In genomic region chr11:95687084-95687656, GRCm38 (mm10) we compare ENCODE assay signal across 8 mouse cellular contexts. TPM values are rescaled to one million over a fixed set of nuclear protein-coding genes. Genes with fewer than 3 reads are reported as not detected.
DNase-seq lines count a peak whose midpoint lies in the region; ATAC-seq and TF ChIP-seq lines count a peak whose summit lies in the region.
"Had no signal": no experiment of that assay in that cellular context is flagged by ENCODE, and none has a peak within 500 bp of the region (broad histone marks: within the 10 kb centered on the region; RNA-seq: fewer than 3 reads in every experiment).

No protein-coding gene starts in this region.

- peaks cover 8% of the 10 kb centered on the region; the same call in 1 of the 2 replicates for H3K4me1 ChIP-seq in kidney, embryonic 16.5 days (ENCODE audit: insufficient read depth, low read length)
- H3K4me1 ChIP-seq in ES-Bruce4 (ENCODE audit: control insufficient read depth, insufficient read depth, low read length), result no peaks in the 10 kb centered on the region
- H3K4me1 ChIP-seq in liver, embryonic 12.5 days, result peaks cover 56% of the 10 kb centered on the region

- no peak overlapping the region for H3K4me2 ChIP-seq in kidney, embryonic 16.5 days (replicated peaks; ENCODE audit: low read depth, low read length)
- peak overlapping the region; percentile 71 for H3K4me2 ChIP-seq in liver, embryonic 12.5 days

- no peaks in the 10 kb centered on the region for H3K9me3 ChIP-seq in kidney, embryonic 16.5 days (ENCODE audit: low read length)
- no peaks in the 10 kb centered on the region for H3K9me3 ChIP-seq in ES-Bruce4 (replicated peaks; ENCODE audit: control insufficient read depth, insufficient read depth, low read length, poor library complexity, severe bottlenecking)
- H3K9me3 ChIP-seq in liver, embryonic 12.5 days (replicated peaks), result no peaks in the 10 kb centered on the region

- peak; percentile 46 for TF ChIP-seq CTCF in ES-Bruce4 (IDR thresholded peaks at IDR 0.05; ENCODE audit: low read depth, low read length)

- peak; percentile 53 for DNase-seq in kidney, postnatal 10 days
- peak; percentile 44 for DNase-seq in NIH3T3 (ENCODE audit: low read depth)
- DNase-seq in yolk sac, embryonic 10.5 days (ENCODE audit: low spot score), result no peak
- DNase-seq in frontal cortex, postnatal 25 days (ENCODE audit: low spot score in 2 of 2), result no peak
- DNase-seq: cerebellum, adult 18-20 months had no signal

- ATAC-seq in kidney, embryonic 16.5 days (ENCODE audit: low FRiP score, low TSS enrichment), result no peak
- no peak for ATAC-seq in liver, embryonic 12.5 days

- H3K4me3 ChIP-seq in kidney, embryonic 16.5 days (ENCODE audit: low read length), result no peak overlapping the region
- H3K4me3 ChIP-seq in ES-Bruce4 (ENCODE audit: low read depth, low read length), result no peak overlapping the region
- H3K4me3 ChIP-seq in liver, embryonic 12.5 days, result no peak overlapping the region

- no peaks in the 10 kb centered on the region for H3K27me3 ChIP-seq in kidney, embryonic 16.5 days (ENCODE audit: insufficient read depth, low read length)
- no peaks in the 10 kb centered on the region for H3K27me3 ChIP-seq in ES-Bruce4 (ENCODE audit: control insufficient read depth, insufficient read depth, low read length, poor library complexity, severe bottlenecking)
- no peaks in the 10 kb centered on the region for H3K27me3 ChIP-seq in liver, embryonic 12.5 days (replicated peaks)

- H3K36me3 ChIP-seq in kidney, embryonic 16.5 days (ENCODE audit: insufficient read depth, low read length), result 0 out of 2 replicates have a peak, but pooled peaks cover 2% of the 10 kb centered on the region
- H3K36me3 ChIP-seq in ES-Bruce4 (ENCODE audit: control insufficient read depth, insufficient read depth, low read length, poor library complexity, severe bottlenecking), result no peaks in the 10 kb centered on the region
- peaks cover 15% of the 10 kb centered on the region for H3K36me3 ChIP-seq in liver, embryonic 12.5 days

- no peak overlapping the region for H3K9ac ChIP-seq in kidney, embryonic 16.5 days (replicated peaks; ENCODE audit: low read length)
- no peak overlapping the region for H3K9ac ChIP-seq in ES-Bruce4 (ENCODE audit: low read depth, poor library complexity, severe bottlenecking)
- peak overlapping the region; percentile 42; the same call in 1 of the 2 replicates for H3K9ac ChIP-seq in liver, embryonic 12.5 days

- TF ChIP-seq EP300 in ES-Bruce4 (IDR thresholded peaks at IDR 0.05; ENCODE audit: insufficient read depth, low read depth, low read length), result no peak

- 35% methylated on average over 11 of the region's 11 CpGs for WGBS in kidney, embryonic 16.5 days
- 21% methylated on average over 11 of the region's 11 CpGs for WGBS in liver, embryonic 12.5 days (ENCODE audit: insufficient replicate concordance)

- H3K27ac ChIP-seq in kidney, embryonic 16.5 days (ENCODE audit: low read length), result no peak overlapping the region
- H3K27ac ChIP-seq in ES-Bruce4 (ENCODE audit: insufficient read depth, low read length), result no peak overlapping the region
- H3K27ac ChIP-seq in liver, embryonic 12.5 days, result no peak overlapping the region; the same call in 1 of the 2 replicates

- TF ChIP-seq POLR2A in ES-Bruce4 (IDR thresholded peaks at IDR 0.05; ENCODE audit: insufficient read depth, low read length), result no peak

RNA-seq across cellular contexts. Expression of gene Phb, which starts 20.4 kb away (rescaled TPM):
- polyA plus RNA-seq in kidney, embryonic 16.5 days (2015; fragmentation: Nextera tagmentation; extraction: Ambion mirVana), result 258 and 288 TPM in 2 replicates
- 255 and 274 TPM in 2 replicates for polyA plus RNA-seq in ES-Bruce4 (2011; ENCODE audit: insufficient read depth, insufficient read length, low read depth, missing spikeins)
- polyA plus RNA-seq in liver, embryonic 12.5 days (2016; fragmentation: Nextera tagmentation; extraction: Ambion mirVana), result 205 and 206 TPM in 2 replicates

RNA-seq across cellular contexts. Expression of gene Zfp652, which starts 25.3 kb away (rescaled TPM):
- polyA plus RNA-seq in kidney, embryonic 16.5 days (2015; fragmentation: Nextera tagmentation; extraction: Ambion mirVana), result 22.6 and 24.0 TPM in 2 replicates
- 41.4 TPM in 2 replicates for polyA plus RNA-seq in ES-Bruce4 (2011; ENCODE audit: insufficient read depth, insufficient read length, low read depth, missing spikeins)
- 8.9 TPM in 2 replicates for polyA plus RNA-seq in liver, embryonic 12.5 days (2016; fragmentation: Nextera tagmentation; extraction: Ambion mirVana)

RNA-seq across cellular contexts. Expression of gene B130006D01Rik, which starts 36.2 kb away (rescaled TPM):
- polyA plus RNA-seq in kidney, embryonic 16.5 days (2015; fragmentation: Nextera tagmentation; extraction: Ambion mirVana), result 1.1 and 1.8 TPM in 2 replicates
- polyA plus RNA-seq in ES-Bruce4 (2011; ENCODE audit: insufficient read depth, insufficient read length, low read depth, missing spikeins), result 2.3 and 3.9 TPM in 2 replicates
- 0.62 and 0.65 TPM in 2 replicates for polyA plus RNA-seq in liver, embryonic 12.5 days (2016; fragmentation: Nextera tagmentation; extraction: Ambion mirVana)

Comparison
In these comparisons a context has a peak if more than half of its experiments do, and no peak if none do; other contexts are left out.
1. DNase-seq: peak in kidney, postnatal 10 days (single experiment) and NIH3T3 (single experiment); none in yolk sac, embryonic 10.5 days (single experiment) and frontal cortex, postnatal 25 days (0 of 2).